Comparison of ENCODE assay signal across 7 mouse cellular contexts in the genomic region with DNA sequence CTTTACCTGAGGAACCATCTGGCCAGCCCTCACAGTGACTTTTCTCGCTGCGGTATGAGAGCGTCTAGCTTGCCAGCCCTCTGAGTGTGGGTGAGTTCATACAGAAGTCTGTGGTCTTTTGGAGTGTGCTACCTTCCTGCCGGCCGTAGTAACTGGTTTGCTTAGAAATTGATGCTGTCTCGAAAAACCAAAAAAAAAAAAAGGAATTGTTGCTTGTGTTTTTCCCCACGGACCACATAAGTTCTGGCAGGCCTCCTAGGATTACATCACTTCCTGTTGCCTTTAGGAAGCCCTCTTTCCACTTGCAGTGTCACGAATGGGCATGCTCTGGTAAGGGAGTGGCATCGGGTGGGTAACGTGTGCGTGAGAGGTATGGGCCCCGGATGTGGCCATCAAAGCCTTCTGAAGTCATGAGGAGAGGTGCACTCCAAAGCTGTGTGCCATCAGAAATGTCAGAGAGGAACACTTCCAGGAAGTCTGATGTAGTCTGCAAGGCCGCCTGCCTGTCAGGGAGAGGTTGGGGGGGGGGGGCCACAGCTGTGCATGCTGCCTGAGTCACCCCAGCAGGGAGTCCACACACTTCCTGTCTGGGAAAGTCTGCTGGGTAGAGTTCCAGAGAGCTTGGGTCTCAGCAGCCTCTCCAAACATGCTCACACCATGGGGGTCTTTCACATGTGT. TPM values are rescaled to one million over a fixed set of nuclear protein-coding genes. Genes with fewer than 3 reads are reported as not detected.
A peak's percentile ranks its signal among the peaks of the same experiment; 100 is the strongest.
DNase-seq lines count a peak whose midpoint lies in the region; ATAC-seq and TF ChIP-seq lines count a peak whose summit lies in the region.

No protein-coding gene starts in this region.

- intact Hi-C loops in left cerebral cortex, postnatal 14 days (cut with DNase I), result no loop called here

- H3K9ac ChIP-seq in CH12.LX (ENCODE audit: insufficient read depth, low read depth), result peak overlapping the region; percentile 42
- no peak overlapping the region for H3K9ac ChIP-seq in lung, embryonic 14.5 days
- no peak overlapping the region for H3K9ac ChIP-seq in stomach, embryonic 14.5 days (replicated peaks; ENCODE audit: low read depth, low read length)

- H3K4me3 ChIP-seq in CH12.LX (replicated peaks in 1 of 3; ENCODE audit: low read depth in 2 of 3, low read length in 2 of 3, poor library complexity in 1 of 3), result peak overlapping the region in 2 of 3 experiments; percentile 7 to 35
- no peak overlapping the region for H3K4me3 ChIP-seq in lung, embryonic 14.5 days (ENCODE audit: low read depth, low read length)
- H3K4me3 ChIP-seq in stomach, embryonic 14.5 days (ENCODE audit: low read depth, low read length), result no peak overlapping the region

- TF ChIP-seq CTCF in CH12.LX (conservative IDR thresholded peaks at IDR 0.05 in 1 of 2, IDR thresholded peaks at IDR 0.05 in 1 of 2; ENCODE audit: low read depth in 2 of 2, low read length in 2 of 2), result no peak
- no peak for TF ChIP-seq CTCF in lung, embryonic 14.5 days (IDR thresholded peaks at IDR 0.05; ENCODE audit: low read depth)

- dilution Hi-C loops in CH12.LX (cut with MboI; ENCODE audit: extremely low pct_ligation_motif_present, extremely low pct_unique_long_range_greater_than_20kb, low sequenced_read_pairs), result no loop called here

- no peak for TF ChIP-seq RAD21 in CH12.LX (IDR thresholded peaks at IDR 0.05; ENCODE audit: low read depth, low read length)

- H3K4me2 ChIP-seq in CH12.LX (ENCODE audit: insufficient read depth, low read depth, poor library complexity, severe bottlenecking), result peak overlapping the region; percentile 44
- peak overlapping the region; percentile 10; the same call in 1 of the 2 replicates for H3K4me2 ChIP-seq in lung, embryonic 14.5 days
- H3K4me2 ChIP-seq in stomach, embryonic 14.5 days (replicated peaks; ENCODE audit: low read depth, low read length), result peak overlapping the region; percentile 15; the same call in 1 of the 2 replicates

- peaks cover 18 to 50% of the 10 kb centered on the region in 2 experiments for H3K4me1 ChIP-seq in CH12.LX (ENCODE audit: control insufficient read depth in 1 of 2, insufficient read depth in 2 of 2)
- peaks cover 19% of the 10 kb centered on the region for H3K4me1 ChIP-seq in lung, embryonic 14.5 days (ENCODE audit: insufficient read depth)
- H3K4me1 ChIP-seq in stomach, embryonic 14.5 days (ENCODE audit: control insufficient read depth, insufficient read depth, low read length), result peaks cover 20% of the 10 kb centered on the region

- peak overlapping the region; percentile 53 for H3K27ac ChIP-seq in CH12.LX (ENCODE audit: insufficient read depth, low read depth)
- peak overlapping the region; percentile 79 for H3K27ac ChIP-seq in lung, embryonic 14.5 days (ENCODE audit: low read depth)
- peak overlapping the region; percentile 70 for H3K27ac ChIP-seq in stomach, embryonic 14.5 days (ENCODE audit: low read length)

- in situ Hi-C loops in CH12.LX (cut with MboI; ENCODE audit: low pct_ligation_motif_present, low pct_unique_long_range_greater_than_20kb, low sequenced_read_pairs), result no loop called here

- peak; percentile 51 for TF ChIP-seq POLR2A in CH12.LX (IDR thresholded peaks at IDR 0.05; ENCODE audit: low read depth, low read length)

- H3K79me2 ChIP-seq in CH12.LX (replicated peaks; ENCODE audit: control insufficient read depth, extremely low read depth, insufficient read depth, poor library complexity, severe bottlenecking), result no peaks in the 10 kb centered on the region

- H3K9me3 ChIP-seq in CH12.LX (replicated peaks; ENCODE audit: low read length), result peaks cover 19% of the 10 kb centered on the region
- H3K9me3 ChIP-seq in lung, embryonic 14.5 days (ENCODE audit: low read depth, low read length), result no peaks in the 10 kb centered on the region
- peaks cover 7% of the 10 kb centered on the region; the same call in 1 of the 2 replicates for H3K9me3 ChIP-seq in stomach, embryonic 14.5 days (ENCODE audit: control insufficient read depth, low read depth, low read length)

- ATAC-seq in lung, embryonic 14.5 days (ENCODE audit: insufficient read depth), result peak; percentile 73
- 0 out of 2 replicates have a peak, but pooled peaks have one; percentile 29 for ATAC-seq in stomach, embryonic 14.5 days (ENCODE audit: insufficient number of reproducible peaks, insufficient read depth, low FRiP score, low read depth)

- WGBS in lung, embryonic 14.5 days, result 32% methylated on average over 13 of the region's 13 CpGs
- WGBS in stomach, embryonic 14.5 days, result 46% methylated on average over 13 of the region's 13 CpGs

- peaks cover 0 to 53% of the 10 kb centered on the region in 2 experiments for H3K36me3 ChIP-seq in CH12.LX (replicated peaks in 1 of 2; ENCODE audit: control insufficient read depth in 1 of 2, insufficient read depth in 1 of 2, low read length in 1 of 2)
- H3K36me3 ChIP-seq in lung, embryonic 14.5 days (ENCODE audit: insufficient read depth), result 0 out of 2 replicates have a peak, but pooled peaks cover 3% of the 10 kb centered on the region
- H3K36me3 ChIP-seq in stomach, embryonic 14.5 days (ENCODE audit: control insufficient read depth, insufficient read depth, low read length), result no peaks in the 10 kb centered on the region

- TF ChIP-seq EP300 in CH12.LX (IDR thresholded peaks at IDR 0.05; ENCODE audit: low read length), result peak; percentile 69

- DNase-seq in CH12.LX (ENCODE audit: extremely low read depth), result peak; percentile 79
- peak; percentile 96 for DNase-seq in T-cell, adult 2 months (ENCODE audit: low spot score)
- DNase-seq in heart, adult 11 months, result peak; percentile 98
- DNase-seq in kidney, adult 11 months, result peak; percentile 58
- DNase-seq in lung, embryonic 14.5 days, result peak; percentile 79
- no peak for DNase-seq in left cerebral cortex, postnatal 14 days (ENCODE audit: low spot score in 2 of 2)

- H3K27me3 ChIP-seq in CH12.LX (replicated peaks), result no peaks in the 10 kb centered on the region
- H3K27me3 ChIP-seq in lung, embryonic 14.5 days (ENCODE audit: insufficient read depth, low read length), result no peaks in the 10 kb centered on the region
- H3K27me3 ChIP-seq in stomach, embryonic 14.5 days (ENCODE audit: control insufficient read depth, insufficient read depth, low read length), result no peaks in the 10 kb centered on the region

TF ChIP-seq in CH12.LX, 34 proteins besides CTCF, POLR2A, EP300 and RAD21 (continues in another document):
- TF ChIP-seq JUND (conservative IDR thresholded peaks at IDR 0.05; ENCODE audit: low read depth, low read length) (peak; percentile 56; the same call in 1 of the 2 replicates), ZNF384 (IDR thresholded peaks at IDR 0.05; ENCODE audit: low read depth, low read length) (peak; percentile 89), JUN (IDR thresholded peaks at IDR 0.05; ENCODE audit: insufficient read depth, low read depth, low read length) (peak; percentile 68), ZMIZ1 (IDR thresholded peaks at IDR 0.05; ENCODE audit: low read depth, low read length) (no peak; the same call in 1 of the 2 replicates), NELFE (IDR thresholded peaks at IDR 0.05; ENCODE audit: low read depth, low read length) (peak; percentile 59; the same call in 1 of the 2 replicates), NRF1 (IDR thresholded peaks at IDR 0.05; ENCODE audit: low read depth, low read length) (peak; percentile 68), TCF12 (IDR thresholded peaks at IDR 0.05; ENCODE audit: low read depth, low read length) (peak; percentile 69; the same call in 1 of the 2 replicates), SIN3A (IDR thresholded peaks at IDR 0.05; ENCODE audit: low read length) (peak; percentile 43; the same call in 1 of the 2 replicates), MEF2A (IDR thresholded peaks at IDR 0.05; ENCODE audit: borderline replicate concordance, low read depth, low read length) (peak; percentile 56; the same call in 1 of the 2 replicates), MAFK (IDR thresholded peaks at IDR 0.05; ENCODE audit: insufficient replicate concordance, low read length) (0 out of 2 replicates have a peak, but pooled peaks have one; percentile 24), MXI1 (IDR thresholded peaks at IDR 0.05; ENCODE audit: low read depth, low read length) (peak; percentile 52; the same call in 1 of the 2 replicates), ELF1 (IDR thresholded peaks at IDR 0.05; ENCODE audit: low read depth, low read length) (peak; percentile 68), ETS1 (conservative IDR thresholded peaks at IDR 0.05; ENCODE audit: low read depth, low read length) (peak; percentile 72), IRF4 (IDR thresholded peaks at IDR 0.05; ENCODE audit: low read depth, low read length) (peak; percentile 34; the same call in 1 of the 2 replicates), MAX (IDR thresholded peaks at IDR 0.05; ENCODE audit: low read length) (no peak; the same call in 1 of the 2 replicates), MYC (IDR thresholded peaks at IDR 0.05; ENCODE audit: low read depth, low read length) (peak; percentile 77; the same call in 1 of the 2 replicates), KAT2A (IDR thresholded peaks at IDR 0.05; ENCODE audit: insufficient replicate concordance, low read length) (0 out of 2 replicates have a peak, but pooled peaks have one; percentile 40), E2F4 (IDR thresholded peaks at IDR 0.05; ENCODE audit: insufficient replicate concordance, low read depth, low read length) (no peak), SMC3 (IDR thresholded peaks at IDR 0.05; ENCODE audit: low read depth, low read length) (no peak)

RNA-seq across cellular contexts. Expression of a gene that starts 24.3 kb away (rescaled TPM):
- total RNA-seq in CH12.LX (2012; rRNA removed) (4.1 and 7.3 TPM in 2 replicates), CH12.LX (2014; rRNA removed) (1.8 and 2.9 TPM in 2 replicates)
- polyA plus RNA-seq in CH12.LX (2012; ENCODE audit: insufficient read length, low read depth), result 12.7 and 15.5 TPM in 2 replicates
- polyA plus RNA-seq in lung, embryonic 14.5 days (2014; fragmentation: Nextera tagmentation; extraction: Ambion mirVana), result 1.8 and 2.8 TPM in 2 replicates
- polyA plus RNA-seq in stomach, embryonic 14.5 days (2014; fragmentation: Nextera tagmentation; extraction: Ambion mirVana), result 3.4 TPM in 2 replicates
- total RNA-seq in left cerebral cortex, postnatal 14 days (2021), result 10 to 100 TPM; 28.3 to 28.7 TPM

RNA-seq across cellular contexts. Expression of a gene that starts 49.2 kb away (rescaled TPM):
- total RNA-seq in CH12.LX (2012; rRNA removed) (56.9 and 81.8 TPM in 2 replicates), CH12.LX (2014; rRNA removed) (31.3 and 33.3 TPM in 2 replicates)
- 53.6 and 57.4 TPM in 2 replicates for polyA plus RNA-seq in CH12.LX (2012; ENCODE audit: insufficient read length, low read depth)
- 2.4 and 2.7 TPM in 2 replicates for polyA plus RNA-seq in lung, embryonic 14.5 days (2014; fragmentation: Nextera tagmentation; extraction: Ambion mirVana)
- 4.1 and 4.3 TPM in 2 replicates for polyA plus RNA-seq in stomach, embryonic 14.5 days (2014; fragmentation: Nextera tagmentation; extraction: Ambion mirVana)
- total RNA-seq in left cerebral cortex, postnatal 14 days (2021), result 1 to 10 TPM; 4.7 to 5.3 TPM

RNA-seq across cellular contexts. Expression of a gene that starts 56.5 kb away (rescaled TPM):
- total RNA-seq in CH12.LX (2012; rRNA removed) (26.9 and 29.6 TPM in 2 replicates), CH12.LX (2014; rRNA removed) (11.4 and 17.4 TPM in 2 replicates)
- 35.8 and 37.9 TPM in 2 replicates for polyA plus RNA-seq in CH12.LX (2012; ENCODE audit: insufficient read length, low read depth)
- 28.2 and 35.3 TPM in 2 replicates for polyA plus RNA-seq in lung, embryonic 14.5 days (2014; fragmentation: Nextera tagmentation; extraction: Ambion mirVana)
- polyA plus RNA-seq in stomach, embryonic 14.5 days (2014; fragmentation: Nextera tagmentation; extraction: Ambion mirVana), result 26.5 and 29.9 TPM in 2 replicates
- 10 to 100 TPM; 28.3 to 29.6 TPM for total RNA-seq in left cerebral cortex, postnatal 14 days (2021)

Comparison
In these comparisons a context has a peak if more than half of its experiments do, and no peak if none do; other contexts are left out.
1. DNase-seq: peak in CH12.LX (single experiment), T-cell, adult 2 months (single experiment), heart, adult 11 months (single experiment), kidney, adult 11 months (single experiment) and lung, embryonic 14.5 days (single experiment); none in left cerebral cortex, postnatal 14 days (0 of 2).
2. H3K4me3 ChIP-seq: peak in CH12.LX (2 of 3); none in lung, embryonic 14.5 days (single experiment) and stomach, embryonic 14.5 days (single experiment).
3. RNA of a gene that starts 49.2 kb away (polyA plus RNA-seq): 53.6 to 57.4 TPM in CH12.LX; 4.1 to 4.3 TPM in stomach, embryonic 14.5 days and 2.4 to 2.7 TPM in lung, embryonic 14.5 days; every median in the first group is over 10 times any median in the second.
4. Peak in every context shown above with its lines, with median percentiles within 50 percentile points of each other: H3K27ac ChIP-seq and H3K4me2 ChIP-seq.